Mouse (Mus musculus) ovary, postnatal 10 days (tissue): ENCODE data around the gene Gimd1.

Experiments used
- DNase-seq: peaks from one replicate; pipeline ENCODE4 v3.0.0; 2022; ENCODE audit warnings: low spot score

The Gimd1 gene

DNA sequence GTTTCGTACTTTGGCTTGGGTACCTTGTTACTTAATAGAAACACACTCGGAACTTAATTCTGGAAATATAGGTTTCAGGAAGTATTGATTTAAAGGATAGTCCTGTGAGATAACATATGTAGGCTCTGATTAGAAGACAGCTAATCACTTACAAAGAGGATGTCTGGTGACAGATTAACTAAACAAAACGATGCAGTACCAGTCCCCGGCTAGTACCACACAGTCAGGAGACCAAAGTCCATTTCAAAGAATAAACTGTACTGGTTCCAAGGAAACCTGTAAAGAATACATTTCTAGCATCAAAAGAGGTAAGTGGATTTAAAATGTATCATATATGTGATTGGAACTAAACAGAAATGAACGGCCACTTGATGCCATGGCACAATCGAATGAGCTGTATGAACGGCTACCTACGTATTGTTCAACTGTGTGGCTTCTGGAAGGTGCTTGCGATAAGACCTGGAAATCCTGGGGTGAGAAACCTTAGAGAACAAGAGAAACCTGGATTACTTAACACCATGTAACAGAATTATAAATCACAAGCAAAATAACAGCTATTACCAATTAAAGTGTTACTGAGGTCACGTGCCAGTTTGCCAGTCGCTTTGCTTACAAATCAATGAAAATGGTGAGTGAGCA is at the start of gene Gimd1:
Gene Gimd1 (plus strand): TSS at position 220 of the 639 bp plus-strand sequence.
- DNase-seq = no peak

- DNase-seq = no peak
These were observed 48.4 kb upstream of the Gimd1 start for GRCm38 (mm10) chr3:132581198-132581597.

GRCm38 (mm10) chr3:132582339-132582738 is 47.3 kb upstream of the Gimd1 start:
- DNase-seq = no peak

DNA sequence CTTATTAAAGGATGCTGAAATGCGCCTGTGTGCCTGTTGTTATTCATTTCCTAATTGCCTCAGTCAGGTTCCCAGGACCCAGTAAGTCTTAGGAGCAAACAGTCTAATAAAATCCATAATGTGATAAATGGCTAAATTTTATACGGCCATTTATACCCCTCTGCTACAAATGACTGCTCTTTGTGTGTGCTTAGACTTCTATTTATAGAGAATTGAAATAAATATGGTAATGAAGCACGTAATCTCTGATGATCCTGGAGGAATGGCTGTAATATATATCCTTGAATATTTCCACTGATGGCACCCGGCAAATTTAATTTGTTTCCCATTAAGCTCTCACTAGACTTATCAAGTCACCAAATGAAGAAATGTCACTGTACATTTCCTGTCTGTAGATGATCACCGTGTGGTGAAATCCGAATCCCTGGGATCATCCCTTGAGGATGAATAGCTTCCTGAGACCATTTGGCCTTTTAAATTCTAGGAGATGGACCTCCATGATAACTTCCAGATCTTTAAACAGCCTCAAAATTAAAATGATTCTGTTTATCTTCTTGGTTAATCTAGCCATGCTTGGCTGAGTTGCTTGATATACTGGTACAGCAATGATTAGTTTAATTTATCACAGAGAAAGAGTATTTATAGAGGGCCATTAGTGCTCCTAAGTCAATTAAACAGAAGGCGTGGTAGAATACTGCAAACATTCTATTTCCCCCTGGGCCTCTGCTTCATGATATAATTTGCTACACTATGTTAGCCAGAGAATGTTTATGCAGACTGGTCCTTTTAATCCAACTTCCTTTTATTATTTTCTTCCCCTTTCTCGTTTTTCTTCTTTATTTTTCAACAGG is 44.3 kb upstream of the Gimd1 start:
- DNase-seq = no peak

GRCm38 (mm10) chr3:132588146-132588545 is 41.5 kb upstream of the Gimd1 start:
- DNase-seq = no peak

GRCm38 (mm10) chr3:132590010-132590409 is 39.6 kb upstream of the Gimd1 start:
- DNase-seq = no peak

DNA sequence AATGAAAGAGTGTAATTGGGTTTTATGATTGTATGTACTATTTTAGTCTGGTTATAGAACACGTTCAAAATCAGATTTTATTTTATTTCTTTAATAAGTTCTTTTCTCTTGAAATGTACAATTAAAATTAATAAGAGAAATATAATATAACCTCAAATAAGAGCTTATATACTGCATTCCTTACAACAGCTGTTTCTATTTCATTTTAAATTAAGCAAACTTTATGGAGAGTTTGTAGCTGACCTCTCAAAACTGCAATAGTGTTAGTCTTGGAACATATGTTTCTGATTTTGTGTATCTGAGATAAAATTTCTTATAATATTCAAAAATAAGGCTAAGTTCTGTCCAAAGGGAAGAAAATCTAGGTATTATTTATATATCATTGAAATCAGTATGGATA is 39.0 kb upstream of the Gimd1 start:
- no peak for DNase-seq

- no peak for DNase-seq
These were observed 879 bp upstream of the Gimd1 start for GRCm38 (mm10) chr3:132628741-132629140.

DNA sequence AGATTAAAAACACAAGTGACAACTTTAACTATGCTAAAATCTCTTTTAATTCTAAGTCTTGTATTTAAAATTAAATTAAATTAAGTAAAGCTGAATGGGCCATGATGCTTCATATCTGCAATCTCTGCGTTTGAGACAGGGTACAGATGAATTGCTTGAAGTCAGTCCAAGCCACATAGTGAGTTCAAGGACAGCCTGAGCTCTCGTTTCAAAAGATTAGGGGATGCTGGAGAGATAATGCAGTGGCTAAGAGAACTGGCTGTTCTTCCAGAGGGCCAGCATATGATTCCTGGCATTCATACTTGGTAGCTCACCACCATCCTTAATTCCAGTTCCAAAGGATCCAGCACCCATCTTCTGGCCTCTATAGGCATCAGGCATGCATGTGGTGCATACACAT is 3.6 kb downstream of the Gimd1 start:
- no peak for DNase-seq

GRCm38 (mm10) chr3:132637080-132637479 is 7.5 kb downstream of the Gimd1 start:
- DNase-seq = no peak

DNA sequence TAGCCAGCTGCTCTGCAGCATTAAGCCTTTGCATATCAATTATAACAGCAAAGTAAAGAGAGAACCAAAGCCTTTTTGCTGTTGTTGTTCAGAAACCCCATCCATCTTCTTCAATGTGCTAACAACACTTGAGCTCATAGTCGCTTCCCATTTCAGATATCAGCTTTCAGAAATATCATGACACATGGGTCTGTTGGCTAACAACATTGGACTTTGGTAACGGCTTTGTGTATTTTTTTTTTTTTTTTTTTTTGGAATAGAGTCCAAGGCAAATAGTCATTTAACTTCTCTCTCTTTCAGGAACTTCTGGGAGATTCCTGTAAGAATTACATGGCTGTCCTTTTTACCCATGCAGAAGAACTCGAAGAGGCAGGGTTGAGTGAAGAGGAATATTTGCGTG is 14.5 kb downstream of the Gimd1 start:
- DNase-seq = no peak

- DNase-seq = no peak
These were observed 17.2 kb downstream of the Gimd1 start for GRCm38 (mm10) chr3:132646814-132647213.

DNA sequence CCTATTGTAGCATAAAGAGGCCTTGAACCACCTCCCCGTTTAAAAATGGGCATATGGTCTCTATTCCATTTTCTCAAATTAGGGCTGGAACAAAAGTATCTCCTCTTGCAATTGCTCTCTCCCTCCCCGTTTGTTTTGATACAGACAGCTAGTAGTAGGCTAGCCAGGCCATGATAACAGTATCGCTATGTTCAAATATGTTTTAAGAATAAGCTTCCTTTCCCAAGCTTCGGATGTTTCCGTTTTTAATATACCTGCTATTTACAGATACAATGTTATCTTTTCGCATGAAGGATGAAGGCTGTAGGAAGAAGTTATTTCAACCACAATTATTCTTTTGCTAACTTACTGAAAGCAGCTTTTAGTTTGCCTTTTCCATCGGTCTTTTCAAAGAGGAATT is 19.7 kb downstream of the Gimd1 start:
- no peak for DNase-seq

DNA sequence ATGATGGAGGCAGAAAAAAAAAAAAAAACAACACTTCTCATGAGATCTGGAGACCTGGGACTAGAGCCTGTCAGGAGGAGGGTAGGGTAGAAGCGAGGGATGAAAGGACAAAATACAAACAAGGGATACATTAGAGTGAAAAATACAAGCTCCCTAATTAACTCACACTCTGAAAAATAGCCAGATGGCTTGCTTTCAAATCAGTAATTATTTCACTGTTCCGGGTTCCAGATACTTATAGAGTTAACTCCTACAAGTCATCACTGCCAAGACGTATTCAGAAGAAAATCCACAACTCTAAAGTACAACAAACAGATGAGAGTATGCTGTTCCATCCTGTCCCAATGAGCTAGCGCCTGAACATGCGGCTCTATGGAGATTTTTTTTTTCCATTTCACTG is 20.6 kb downstream of the Gimd1 start:
- DNase-seq = no peak

- DNase-seq = no peak
These were observed 22.2 kb downstream of the Gimd1 start for GRCm38 (mm10) chr3:132651776-132652175.

- DNase-seq = no peak
These were observed 24.3 kb downstream of the Gimd1 start for GRCm38 (mm10) chr3:132653959-132654358.

- DNase-seq = no peak
These were observed 26.3 kb downstream of the Gimd1 start for GRCm38 (mm10) chr3:132655955-132656354.

- no peak for DNase-seq
These were observed 47.9 kb downstream of the Gimd1 start for GRCm38 (mm10) chr3:132677494-132677893.

- peak; percentile 94 for DNase-seq
These were observed 54.0 kb downstream of the Gimd1 start, which contains the start of gene Tbck for GRCm38 (mm10) chr3:132683447-132684230. Tbck (plus strand) TSS chr3:132684144.

DNA sequence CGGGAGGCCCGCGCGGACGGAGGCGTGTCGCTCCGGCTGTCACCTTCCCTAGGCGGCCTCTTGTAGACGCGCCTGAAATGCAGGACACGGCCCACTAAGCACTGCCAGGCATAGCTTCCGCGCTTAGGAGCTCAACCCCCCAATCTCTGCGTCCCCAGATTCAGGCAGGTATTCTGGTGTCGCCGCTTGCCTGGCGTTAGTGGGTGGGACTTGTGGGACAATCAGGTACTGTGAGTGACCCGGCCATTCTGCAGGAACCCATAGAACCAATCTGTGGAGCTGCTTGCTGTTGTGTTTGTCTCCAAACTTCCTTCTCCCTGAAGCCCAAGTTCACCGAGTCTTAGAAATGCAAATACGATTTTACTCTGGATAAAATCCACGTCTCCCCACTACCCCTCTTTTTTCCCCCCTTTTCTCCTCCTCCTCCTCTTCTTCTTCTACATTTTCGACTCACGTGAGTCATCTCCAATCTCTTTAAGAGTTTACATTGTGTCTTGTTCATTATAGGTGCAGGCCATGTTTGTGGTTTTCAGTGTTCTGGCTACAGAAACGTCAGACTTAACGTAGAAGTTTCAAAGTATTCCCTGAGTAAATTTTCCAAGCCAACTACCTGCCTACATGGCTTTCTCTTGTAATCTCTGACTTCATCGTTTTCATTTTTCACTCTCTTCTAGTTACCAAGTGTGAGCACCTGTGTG is 54.8 kb downstream of the Gimd1 start, which contains the start of gene Aimp1:
Gene Aimp1 (minus strand): TSS at position 140 of the 698 bp plus-strand sequence.
- DNase-seq = no peak
